Mouse (Mus musculus) intestine, embryonic 16.5 days (tissue): ENCODE measurements at regions not wholly inside any gene's neighbourhood (a gene's known extent, or its start where the extent isn't known, plus 50 kb on each side); places are given as distances from the start of the nearest gene placed in this dataset.

Experiments
- ATAC-seq: fragments of 200-750 bp; cut with Nextera tagmentation; 2 replicates; pipeline ENCODE4 v1.8.0; 2017; ENCODE audit warnings: moderate TSS enrichment, moderate library complexity
- H3K27ac ChIP-seq: fragments of 300-500 bp; sonication (generic); 2 replicates; pipeline ENCODE4 v1.5.1; 2014; ENCODE audit warnings: mild to moderate bottlenecking, low read length
- H3K27me3 ChIP-seq: fragments of 300-500 bp; sonication (generic); replicated peaks from 2 replicates; pipeline ENCODE4 v1.6.1; 2014; ENCODE audit warnings: low read length, control low read depth, mixed read lengths; ENCODE audit not compliant: control insufficient read depth, insufficient read depth
- H3K36me3 ChIP-seq: fragments of 300-500 bp; sonication (generic); 2 replicates; pipeline ENCODE4 v1.6.1; 2014; ENCODE audit warnings: low read length, control low read depth; ENCODE audit not compliant: control insufficient read depth, insufficient read depth
- H3K4me1 ChIP-seq: fragments of 300-500 bp; sonication (generic); 2 replicates; pipeline ENCODE4 v1.6.1; 2014; ENCODE audit warnings: low read length, control low read depth, mixed read lengths; ENCODE audit not compliant: control insufficient read depth, insufficient read depth
- H3K4me2 ChIP-seq: fragments of 300-500 bp; sonication (generic); 2 replicates; pipeline ENCODE4 v1.6.1; 2014; ENCODE audit warnings: low read depth, low read length, control low read depth
- H3K4me3 ChIP-seq: fragments of 300-500 bp; sonication (generic); 2 replicates; pipeline ENCODE4 v1.5.1; 2014; ENCODE audit warnings: mild to moderate bottlenecking, low read length
- H3K9ac ChIP-seq: fragments of 300-500 bp; sonication (generic); 2 replicates; pipeline ENCODE4 v1.6.1; 2014; ENCODE audit warnings: low read depth, low read length
- H3K9me3 ChIP-seq: fragments of 300-500 bp; sonication (generic); 2 replicates; pipeline ENCODE4 v1.6.1; 2016; ENCODE audit warnings: low read length, control low read depth; ENCODE audit not compliant: control insufficient read depth
- WGBS: fragments of 180-500 bp; shearing (Covaris S2); extraction: QIAGEN DNeasy Blood & Tissue Kit; methylation state at CpG from one replicate; pipeline ENCODE4 v1.1.7; 2014; 5-methylcytosine and 5-hydroxymethylcytosine counted together

- H3K36me3 ChIP-seq: no peaks in the 10 kb centered on the region
- ATAC-seq: no peak
- no peak overlapping the region for H3K4me3 ChIP-seq
- H3K9me3 ChIP-seq: no peaks in the 10 kb centered on the region
- no peak overlapping the region for H3K9ac ChIP-seq
- H3K4me2 ChIP-seq: no peak overlapping the region
- WGBS: 68% methylated on average over 13 of the region's 13 CpGs
- H3K27me3 ChIP-seq: no peaks in the 10 kb centered on the region
- H3K4me1 ChIP-seq: no peaks in the 10 kb centered on the region
- H3K27ac ChIP-seq: no peak overlapping the region
Measured at GRCm38 (mm10) chr11:84682931-84683330, 136.4 kb downstream of the Mrm1 start.

GRCm38 (mm10) chr11:84676377-84677078 is 142.8 kb downstream of the Mrm1 start:
- Histone ChIP-seq H3K9me3 (no peaks in the 10 kb centered on the region), H3K4me3 (no peak overlapping the region), H3K9ac (no peak overlapping the region), H3K27ac (no peak overlapping the region), H3K4me2 (no peak overlapping the region), H3K36me3 (no peaks in the 10 kb centered on the region), H3K4me1 (no peaks in the 10 kb centered on the region), H3K27me3 (no peaks in the 10 kb centered on the region)
- WGBS: 41% methylated on average over 18 of the region's 18 CpGs
- no peak for ATAC-seq

GRCm38 (mm10) chr11:84672841-84673473 is 146.4 kb downstream of the Mrm1 start:
- no peaks in the 10 kb centered on the region for H3K27me3 ChIP-seq
- ATAC-seq: no peak
- H3K4me1 ChIP-seq: no peaks in the 10 kb centered on the region
- no peak overlapping the region for H3K9ac ChIP-seq
- no peaks in the 10 kb centered on the region for H3K36me3 ChIP-seq
- no peak overlapping the region for H3K4me2 ChIP-seq
- H3K9me3 ChIP-seq: no peaks in the 10 kb centered on the region
- 27% methylated on average over 18 of the region's 18 CpGs for WGBS
- no peak overlapping the region for H3K4me3 ChIP-seq
- no peak overlapping the region for H3K27ac ChIP-seq

- Histone ChIP-seq H3K27ac (no peak overlapping the region), H3K36me3 (no peaks in the 10 kb centered on the region), H3K4me3 (no peak overlapping the region), H3K9me3 (no peaks in the 10 kb centered on the region), H3K9ac (no peak overlapping the region), H3K4me2 (no peak overlapping the region), H3K27me3 (no peaks in the 10 kb centered on the region), H3K4me1 (no peaks in the 10 kb centered on the region)
- 70% methylated on average over 6 of the region's 6 CpGs for WGBS
- ATAC-seq: no peak
Measured at GRCm38 (mm10) chr11:84671585-84671984, 146.2 kb upstream of the Lhx1 start.

GRCm38 (mm10) chr11:84667711-84668110 is 142.4 kb upstream of the Lhx1 start:
- Histone ChIP-seq H3K9ac (no peak overlapping the region), H3K9me3 (no peaks in the 10 kb centered on the region), H3K27me3 (no peaks in the 10 kb centered on the region), H3K4me2 (no peak overlapping the region), H3K4me3 (no peak overlapping the region), H3K27ac (no peak overlapping the region), H3K4me1 (no peaks in the 10 kb centered on the region), H3K36me3 (no peaks in the 10 kb centered on the region)
- no peak for ATAC-seq
- 72% methylated on average over 4 of the region's 4 CpGs for WGBS

GRCm38 (mm10) chr11:84664258-84664657 is 138.9 kb upstream of the Lhx1 start:
- 52% methylated on average over 3 of the region's 3 CpGs for WGBS
- no peaks in the 10 kb centered on the region for H3K4me1 ChIP-seq
- no peak overlapping the region for H3K27ac ChIP-seq
- no peak overlapping the region for H3K4me3 ChIP-seq
- ATAC-seq: no peak
- H3K9me3 ChIP-seq: no peaks in the 10 kb centered on the region
- no peaks in the 10 kb centered on the region for H3K27me3 ChIP-seq
- no peak overlapping the region for H3K9ac ChIP-seq
- H3K36me3 ChIP-seq: no peaks in the 10 kb centered on the region
- no peak overlapping the region for H3K4me2 ChIP-seq

- ATAC-seq: no peak
- Histone ChIP-seq H3K36me3 (no peaks in the 10 kb centered on the region), H3K4me3 (no peak overlapping the region), H3K9me3 (no peaks in the 10 kb centered on the region), H3K4me2 (no peak overlapping the region), H3K4me1 (no peaks in the 10 kb centered on the region), H3K27me3 (no peaks in the 10 kb centered on the region), H3K9ac (no peak overlapping the region), H3K27ac (no peak overlapping the region)
- WGBS: 8% methylated on average over 7 of the region's 7 CpGs
Measured at GRCm38 (mm10) chr11:84661981-84662380, 136.6 kb upstream of the Lhx1 start.

- Histone ChIP-seq H3K36me3 (no peaks in the 10 kb centered on the region), H3K9ac (no peak overlapping the region), H3K4me1 (no peaks in the 10 kb centered on the region), H3K4me3 (no peak overlapping the region), H3K4me2 (no peak overlapping the region), H3K27me3 (no peaks in the 10 kb centered on the region), H3K27ac (no peak overlapping the region), H3K9me3 (no peaks in the 10 kb centered on the region)
- ATAC-seq: no peak
- WGBS: 33% methylated on average over 8 of the region's 8 CpGs
Measured at GRCm38 (mm10) chr11:84660877-84661276, 135.5 kb upstream of the Lhx1 start.

GRCm38 (mm10) chr11:84659370-84659937 is 134.1 kb upstream of the Lhx1 start:
- no peaks in the 10 kb centered on the region for H3K9me3 ChIP-seq
- no peaks in the 10 kb centered on the region for H3K36me3 ChIP-seq
- H3K4me3 ChIP-seq: no peak overlapping the region
- 79% methylated on average over 7 of the region's 7 CpGs for WGBS
- no peaks in the 10 kb centered on the region for H3K27me3 ChIP-seq
- no peak overlapping the region for H3K27ac ChIP-seq
- no peaks in the 10 kb centered on the region for H3K4me1 ChIP-seq
- no peak overlapping the region for H3K4me2 ChIP-seq
- no peak overlapping the region for H3K9ac ChIP-seq
- ATAC-seq: no peak
